Mouse (Mus musculus) heart, adult 2 months (tissue): Measurements from ENCODE around the gene Necap1.

Source experiments
- CTCF ChIP-seq: fragments of 200-600 bp; IDR thresholded peaks from 2 replicates; pipeline ENCODE4 v1.8.1; 2022; ENCODE audit warnings: antibody characterized with exemption, mild to moderate bottlenecking, moderate library complexity
- EP300 ChIP-seq: fragments of 200-500 bp; IDR thresholded peaks from 2 replicates; pipeline ENCODE4 v1.6.1; 2011; ENCODE audit warnings: low read depth, low read length, control low read depth; ENCODE audit not compliant: insufficient read depth

DNA sequence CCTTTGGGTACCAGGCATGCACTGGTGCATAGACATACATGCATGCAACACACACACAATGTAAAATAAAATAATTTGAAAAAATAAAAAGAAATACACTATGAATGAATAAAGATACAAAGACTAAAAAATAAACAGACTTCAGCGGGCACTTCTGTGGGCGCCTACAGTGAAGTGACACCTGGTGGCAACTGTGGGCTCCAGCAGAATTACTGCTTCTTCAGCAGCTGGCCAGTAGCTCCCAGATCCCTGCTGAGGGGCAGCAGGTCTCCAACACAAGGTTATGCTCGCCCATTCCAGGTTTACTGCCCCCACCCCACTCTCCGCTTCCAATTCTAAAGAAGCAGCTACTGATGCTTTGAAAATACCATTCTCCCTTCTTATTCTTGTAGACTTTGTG, 6.4 kb upstream of the Necap1 start:
- TF ChIP-seq EP300 (no peak), CTCF (peak; percentile 66)
